Mouse (Mus musculus): ENCODE results near the gene Nt5e.

The Nt5e gene

GRCm38 (mm10) chr9:88344424-88344823 is 17.4 kb downstream of the Nt5e start:
- no peak for DNase-seq (ENCODE audit: low read depth, low spot score)

GRCm38 (mm10) chr9:88346857-88347256 is 19.9 kb downstream of the Nt5e start:
- no peak for DNase-seq (ENCODE audit: low read depth, low spot score)

- no peak for DNase-seq (ENCODE audit: low read depth, low spot score)
Observed at GRCm38 (mm10) chr9:88348623-88349022, 21.6 kb downstream of the Nt5e start.

GRCm38 (mm10) chr9:88350317-88350716 is 23.3 kb downstream of the Nt5e start:
- DNase-seq (ENCODE audit: low read depth, low spot score) = no peak

GRCm38 (mm10) chr9:88351163-88351562 is 24.2 kb downstream of the Nt5e start:
- no peak for DNase-seq (ENCODE audit: low read depth, low spot score)

GRCm38 (mm10) chr9:88352741-88353140 is 25.7 kb downstream of the Nt5e start:
- DNase-seq (ENCODE audit: low read depth, low spot score) = no peak

- no peak for DNase-seq (ENCODE audit: low read depth, low spot score)
Observed at GRCm38 (mm10) chr9:88353459-88353858, 26.5 kb downstream of the Nt5e start.

- no peak for DNase-seq (ENCODE audit: low read depth, low spot score)
Observed at GRCm38 (mm10) chr9:88357173-88357572, 30.2 kb downstream of the Nt5e start.

- no peak for DNase-seq (ENCODE audit: low read depth, low spot score)
Observed at GRCm38 (mm10) chr9:88359140-88359539, 32.1 kb downstream of the Nt5e start.

- DNase-seq (ENCODE audit: low read depth, low spot score) = no peak
Observed at GRCm38 (mm10) chr9:88361211-88361909, 34.4 kb downstream of the Nt5e start.

GRCm38 (mm10) chr9:88362055-88362850 is 35.3 kb downstream of the Nt5e start:
- no peak for DNase-seq (ENCODE audit: low read depth, low spot score)

- no peak for DNase-seq (ENCODE audit: low read depth, low spot score)
Observed at GRCm38 (mm10) chr9:88363102-88363501, 36.1 kb downstream of the Nt5e start.

GRCm38 (mm10) chr9:88366308-88366707 is 39.3 kb downstream of the Nt5e start:
- no peak for DNase-seq (ENCODE audit: low read depth, low spot score)

GRCm38 (mm10) chr9:88366819-88367218 is 39.8 kb downstream of the Nt5e start:
- DNase-seq (ENCODE audit: low read depth, low spot score) = no peak

- no peak for DNase-seq (ENCODE audit: low read depth, low spot score)
Observed at GRCm38 (mm10) chr9:88367322-88367721, 40.3 kb downstream of the Nt5e start.

- no peak for DNase-seq (ENCODE audit: low read depth, low spot score)
Observed at GRCm38 (mm10) chr9:88367751-88368150, 40.8 kb downstream of the Nt5e start.

GRCm38 (mm10) chr9:88368476-88368875 is 41.5 kb downstream of the Nt5e start:
- no peak for DNase-seq (ENCODE audit: low read depth, low spot score)

GRCm38 (mm10) chr9:88369666-88370065 is 42.7 kb downstream of the Nt5e start:
- no peak for DNase-seq (ENCODE audit: low read depth, low spot score)

- DNase-seq (ENCODE audit: low read depth, low spot score) = no peak
Observed at GRCm38 (mm10) chr9:88371201-88371600, 44.2 kb downstream of the Nt5e start.

- DNase-seq (ENCODE audit: low read depth, low spot score) = no peak
Observed at GRCm38 (mm10) chr9:88373001-88373400, 46.0 kb downstream of the Nt5e start.

GRCm38 (mm10) chr9:88377483-88377882 is 50.5 kb downstream of the Nt5e start:
- no peak for DNase-seq (ENCODE audit: low read depth, low spot score)

GRCm38 (mm10) chr9:88379057-88379456 is 52.1 kb downstream of the Nt5e start:
- DNase-seq (ENCODE audit: low read depth, low spot score) = no peak

GRCm38 (mm10) chr9:88380076-88380475 is 53.1 kb downstream of the Nt5e start:
- no peak for DNase-seq (ENCODE audit: low read depth, low spot score)

All from embryo, embryonic 11.5 days (tissue).